Mouse (Mus musculus) thymus, postnatal 0 days (tissue): ENCODE data around the gene Olfr522. TPM values are rescaled to one million over a fixed set of nuclear protein-coding genes. Genes with fewer than 3 reads are reported as not detected.
"Not testable (repeated sequence)": the region's sequence is repeated elsewhere in the genome, so short reads cannot be mapped to it uniquely, and the experiment has no call there.

Source experiments
- DNase-seq: peaks from one replicate; pipeline ENCODE4 v3.0.0-alpha.2; 2015; ENCODE audit warnings: low spot score
- polyA plus RNA-seq: library from polyadenylated mRNA; unstranded; fragments of >200 nt; fragmentation: Nextera tagmentation; extraction: Ambion mirVana; gene quantifications from 2 replicates; pipeline ENCODE4 v1.2.1, GENCODE M21; 2015

The Olfr522 gene
- polyA plus RNA-seq, 1 experiment from 2014 or later, result not detected

DNA sequence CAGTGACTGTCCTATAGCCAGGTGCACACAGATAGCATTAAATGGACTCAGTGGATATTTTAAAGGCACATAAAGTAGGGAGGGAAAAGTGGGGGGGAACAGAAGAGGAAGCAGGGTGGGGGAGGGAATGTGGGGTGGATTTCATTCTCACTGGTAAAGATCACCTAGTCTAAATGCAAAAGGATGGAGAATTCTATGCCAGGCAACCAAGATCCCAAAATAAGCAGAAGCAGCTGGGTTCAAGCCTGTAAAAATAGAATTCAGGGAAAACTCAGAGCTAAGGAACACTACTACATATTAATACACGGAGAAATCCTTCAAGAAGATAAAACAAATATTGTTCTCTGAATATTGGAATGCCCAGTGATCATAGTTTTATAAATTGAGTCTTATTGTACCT, 3.4 kb upstream of the Olfr522 start:
- no peak for DNase-seq

DNA sequence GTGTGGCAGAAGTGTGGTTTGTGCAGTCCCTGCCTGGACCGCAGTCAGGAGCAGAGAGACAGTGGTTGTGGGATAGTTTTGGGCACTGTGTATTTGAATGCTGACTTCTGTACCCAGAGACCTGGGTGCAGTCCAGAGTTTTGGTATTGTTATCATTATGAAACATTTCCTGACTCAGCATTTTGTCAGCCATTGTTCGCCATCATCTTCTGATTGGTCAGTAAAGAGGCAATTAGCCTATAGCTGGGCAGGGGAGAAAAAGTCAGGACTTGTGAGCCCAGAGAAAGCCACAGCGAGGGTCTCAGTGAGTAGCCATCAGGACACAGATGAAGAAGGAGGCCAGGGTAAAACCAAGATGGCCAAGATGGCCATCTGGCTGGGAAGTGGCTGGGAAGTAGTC, 4.2 kb downstream of the Olfr522 start:
- no peak for DNase-seq

DNA sequence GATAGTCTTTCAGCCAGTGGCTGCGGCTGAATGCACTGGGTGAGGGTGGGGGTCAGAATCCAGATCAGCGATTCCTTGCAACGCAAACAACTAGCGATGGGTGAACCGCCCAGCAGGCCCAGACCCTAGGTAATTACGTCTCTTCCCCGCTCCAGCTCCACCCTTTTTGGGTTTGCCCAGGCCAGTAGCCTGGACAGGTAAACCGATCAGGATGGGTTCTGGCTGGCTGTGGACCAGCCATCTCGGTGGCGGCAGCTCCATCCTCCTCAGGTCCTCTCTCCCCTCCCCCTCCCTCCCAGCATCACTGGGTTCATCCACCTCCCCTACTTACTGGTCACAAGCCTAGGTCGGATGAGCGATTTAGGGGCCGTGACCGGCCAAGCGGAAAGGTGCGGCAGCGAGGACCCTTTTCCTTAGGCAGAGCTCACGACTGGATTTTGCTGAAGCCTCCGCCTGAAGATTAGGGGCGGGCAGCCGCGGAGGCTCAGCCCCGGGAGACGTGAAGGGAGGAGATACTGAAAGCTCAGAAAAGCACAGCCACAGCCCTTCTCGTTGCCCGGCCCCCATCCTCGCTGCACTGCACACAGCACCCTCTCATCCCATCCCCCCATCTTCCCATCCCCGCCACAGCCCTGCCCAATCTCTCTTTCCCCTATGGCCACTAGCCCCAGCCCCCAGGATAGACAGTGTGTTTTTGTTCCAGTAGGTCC, 10.2 kb downstream of the Olfr522 start, which contains the start of gene Sprn:
TSS of gene Sprn (minus strand) at position 660 of the 710 bp plus-strand sequence.
- DNase-seq, result no peak

DNA sequence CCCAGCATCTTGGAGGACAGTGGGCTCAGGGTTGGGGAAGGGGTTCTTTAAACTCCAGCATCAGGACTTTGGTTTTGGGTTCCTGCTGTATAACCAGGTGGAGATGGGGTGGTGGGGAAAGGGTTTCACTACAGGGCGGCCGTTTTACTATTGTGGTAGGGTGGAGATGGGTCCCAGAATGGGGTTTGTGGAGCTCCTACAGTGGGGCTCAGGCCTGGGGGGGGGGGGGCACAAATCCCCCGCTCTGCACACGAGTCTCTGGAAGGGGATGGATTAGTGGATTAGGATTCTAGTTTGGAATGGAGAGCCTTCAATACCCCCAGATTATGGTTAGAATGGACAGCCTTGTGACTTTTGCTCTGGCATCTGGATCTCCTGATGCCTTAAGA, 10.7 kb downstream of the Olfr522 start:
- no peak for DNase-seq

DNA sequence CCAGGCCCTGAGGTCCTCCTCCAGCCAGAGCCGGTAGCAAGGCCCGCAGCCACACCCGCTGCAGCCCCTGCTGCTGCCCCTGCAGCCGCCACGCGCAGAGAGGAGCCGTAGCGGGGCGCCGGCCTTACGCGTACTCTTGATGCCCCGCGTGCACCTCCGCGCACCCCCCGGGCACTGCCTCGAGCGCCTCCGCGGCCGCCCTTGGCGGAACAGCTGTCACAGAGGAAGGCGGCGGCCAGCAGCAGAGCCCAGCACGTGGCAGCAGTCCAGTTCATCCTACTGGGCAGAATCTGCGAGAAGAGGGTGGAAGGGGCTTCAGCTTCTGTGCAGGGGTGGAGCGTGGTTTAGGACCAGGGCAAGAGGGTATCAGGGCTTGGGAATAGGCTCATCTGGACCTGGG, 11.2 kb downstream of the Olfr522 start:
- DNase-seq, result no peak

DNA sequence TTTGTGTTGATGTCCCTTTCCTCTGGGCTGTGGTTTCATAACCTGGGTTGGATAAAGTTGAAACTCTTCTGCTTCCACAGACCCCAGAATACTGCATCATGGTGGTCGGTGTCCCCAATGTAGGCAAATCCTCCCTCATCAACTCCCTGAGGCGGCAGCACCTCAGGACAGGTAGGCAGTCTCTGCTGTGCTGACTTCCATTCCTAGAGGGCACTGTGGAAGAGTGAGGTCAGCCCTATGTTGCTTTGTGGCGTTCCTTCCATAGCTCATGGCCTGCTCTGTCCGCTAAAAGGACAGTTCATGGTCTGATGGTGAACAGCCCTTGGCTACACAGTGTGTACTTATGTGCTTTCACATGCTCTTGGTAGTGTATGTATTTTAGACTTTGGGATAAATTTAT, 20.0 kb downstream of the Olfr522 start:
- no peak for DNase-seq

DNA sequence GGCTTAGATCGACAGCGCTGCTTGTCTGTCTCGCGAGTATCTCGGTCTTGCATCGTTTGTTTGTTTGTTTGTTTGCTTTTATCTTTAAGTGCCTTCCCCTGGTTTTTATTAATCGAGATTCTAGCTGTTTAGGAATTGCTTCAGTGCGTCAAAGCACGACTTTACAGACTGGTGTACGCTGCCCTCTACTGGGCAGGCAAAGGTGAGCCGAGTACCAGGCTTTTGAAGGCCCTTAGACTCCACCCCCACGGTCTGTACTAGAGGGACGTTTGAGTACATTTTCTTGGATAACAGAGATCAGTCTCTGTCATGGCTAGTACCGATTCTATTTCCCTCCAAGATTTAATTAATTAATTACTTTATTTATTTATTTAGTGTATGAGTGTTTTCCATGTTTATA, 23.2 kb downstream of the Olfr522 start:
- DNase-seq, result peak; percentile 73

DNA sequence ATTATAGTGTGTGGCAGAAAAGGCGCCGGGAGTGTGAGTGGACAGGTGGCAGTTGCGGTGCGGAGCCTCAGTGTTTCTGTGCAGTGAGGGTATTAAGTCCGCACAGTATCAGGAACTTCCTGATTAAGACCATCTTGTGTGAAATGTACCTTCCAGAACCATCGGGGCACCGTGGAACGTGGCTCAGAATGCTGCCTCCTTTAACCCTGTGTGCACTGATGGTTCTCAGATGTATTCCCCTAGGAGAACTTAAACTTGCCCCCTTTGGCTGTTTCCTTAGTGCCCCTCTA, 26.6 kb downstream of the Olfr522 start:
- DNase-seq, result no peak

DNA sequence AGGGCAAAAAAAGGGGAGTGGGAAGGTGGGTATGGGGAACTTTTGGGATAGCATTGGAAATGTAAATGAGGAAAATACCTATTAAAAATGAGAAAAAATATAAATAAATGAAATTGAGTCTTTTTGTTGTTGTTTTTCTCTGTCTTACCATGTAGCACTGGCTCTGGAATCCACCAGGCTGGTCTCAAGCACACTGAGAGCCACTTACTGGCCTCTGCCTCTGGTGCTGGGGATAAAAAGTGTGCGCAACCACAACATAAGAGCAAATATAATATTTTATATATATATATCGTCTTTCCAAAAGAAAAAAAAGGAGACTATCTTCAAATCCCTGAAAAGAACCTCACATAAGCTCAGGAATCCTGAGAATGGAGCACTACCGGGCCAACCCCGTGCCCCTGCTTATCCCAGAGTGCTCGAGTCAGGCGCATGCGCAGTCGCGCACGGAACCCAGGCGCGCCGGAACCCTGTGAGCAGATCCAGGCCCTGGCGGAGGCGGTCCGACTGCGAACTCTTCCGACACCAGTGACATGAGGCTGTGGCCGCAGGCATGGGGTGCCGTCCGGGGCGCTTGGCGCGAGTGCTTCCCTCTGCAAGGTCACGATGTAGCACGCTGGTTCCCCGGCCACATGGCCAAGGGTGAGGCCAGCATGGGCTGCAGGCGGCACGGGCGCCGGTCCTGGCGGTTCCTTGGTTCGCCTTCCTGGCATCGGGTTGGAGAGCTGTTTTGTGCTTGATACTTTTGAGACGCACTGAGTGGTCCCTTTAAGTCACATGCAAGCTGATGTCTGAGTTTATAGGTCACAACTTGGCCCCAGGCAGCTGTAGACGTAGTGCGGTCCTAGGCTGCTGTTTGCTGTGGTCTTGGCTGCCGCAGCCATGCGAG, 27.2 kb downstream of the Olfr522 start, which contains the start of gene Mtg1:
TSS of gene Mtg1 (plus strand) at position 430 of the 886 bp plus-strand sequence.
- DNase-seq, result peak; percentile 96

DNA sequence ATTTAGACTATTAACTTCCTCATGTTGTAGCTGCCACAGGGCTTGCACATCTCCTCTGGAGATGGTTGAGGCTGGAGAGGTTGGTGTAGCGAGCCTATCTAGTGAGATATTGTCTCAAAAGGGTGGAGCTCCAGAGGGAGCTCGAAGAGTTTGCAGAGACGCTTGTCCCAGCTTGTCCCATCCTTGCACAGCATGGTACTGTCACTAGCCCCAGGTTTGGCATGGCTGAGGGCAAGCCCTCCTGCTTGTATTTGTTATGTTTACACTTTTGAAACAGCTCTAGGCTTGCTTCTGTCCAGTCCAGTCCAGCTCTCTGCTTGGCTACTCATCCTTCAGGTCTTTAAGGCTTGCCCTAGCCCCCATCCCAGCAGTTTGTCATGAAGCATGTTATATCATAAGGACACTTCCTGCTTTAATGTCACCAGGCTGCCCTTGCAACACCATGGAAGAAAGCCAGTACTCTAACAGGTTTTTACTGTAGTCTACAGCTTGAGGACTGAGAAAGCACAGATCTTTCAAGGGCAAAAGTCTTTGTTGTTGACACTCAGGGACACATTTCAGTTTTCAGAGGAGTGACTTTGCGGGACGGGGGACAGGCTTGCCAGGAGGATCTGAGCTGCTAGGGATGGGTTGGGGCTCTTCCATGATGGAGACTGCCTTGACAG, 29.3 kb downstream of the Olfr522 start:
- no peak for DNase-seq

DNA sequence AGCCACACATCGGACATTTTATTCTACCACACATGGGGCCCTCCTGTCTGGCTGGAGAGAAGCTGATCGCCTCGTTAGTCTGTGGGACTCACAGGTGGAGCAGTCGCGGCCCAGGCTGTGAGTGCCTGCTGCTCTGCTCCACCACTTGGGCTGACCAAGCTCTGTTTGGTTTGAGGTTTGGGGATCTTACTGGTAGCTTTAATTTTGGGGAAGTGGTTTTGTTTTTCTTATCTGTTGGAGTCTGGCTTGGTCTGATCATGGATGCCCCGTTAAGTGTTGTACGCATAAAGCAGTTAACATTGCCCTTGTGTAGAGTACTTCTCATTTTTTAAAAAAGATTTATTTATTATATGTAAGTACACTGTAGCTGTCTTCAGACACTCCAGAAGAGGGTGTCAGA, 30.5 kb downstream of the Olfr522 start:
- not testable (repeated sequence) for DNase-seq

DNA sequence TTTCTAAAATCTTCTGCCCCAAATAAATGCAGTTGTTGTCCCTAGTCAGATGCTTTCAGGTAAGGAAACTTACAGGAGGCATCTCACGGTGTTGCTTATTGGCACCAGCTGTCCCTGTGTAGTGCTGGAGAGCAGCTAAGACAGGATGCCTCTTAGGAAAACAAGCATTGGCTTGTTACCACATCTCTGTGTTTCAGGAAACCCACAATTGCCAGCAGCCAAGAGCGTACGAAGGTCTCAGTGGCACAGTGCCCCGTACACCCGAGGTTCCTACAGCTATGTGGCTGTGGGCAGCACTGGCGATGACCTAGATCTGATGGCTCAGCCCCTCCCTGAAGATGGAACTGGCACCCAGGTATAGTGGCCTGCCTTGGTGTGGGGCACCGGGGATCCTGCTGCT, 32.4 kb downstream of the Olfr522 start:
- DNase-seq, result not testable (repeated sequence)

DNA sequence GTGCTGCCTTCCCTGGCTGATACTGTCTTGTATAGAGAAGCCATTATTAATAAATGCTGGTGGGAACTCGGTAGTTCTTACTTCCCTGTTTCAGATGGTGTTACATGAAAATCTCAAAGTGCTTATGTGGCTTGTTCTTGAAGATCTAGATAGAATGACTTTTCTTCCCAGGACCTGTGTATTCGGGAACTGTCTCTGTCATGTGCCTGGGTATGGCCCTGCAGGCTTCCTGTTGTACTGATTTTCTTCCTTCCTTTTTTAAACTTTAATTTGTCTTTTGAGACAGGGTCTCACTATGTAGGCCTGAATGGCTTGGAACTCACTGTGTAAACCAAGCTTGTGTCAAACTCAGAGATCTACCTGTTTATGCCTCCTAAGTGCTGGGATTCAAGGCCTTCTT, 36.7 kb downstream of the Olfr522 start:
- DNase-seq, result no peak

DNA sequence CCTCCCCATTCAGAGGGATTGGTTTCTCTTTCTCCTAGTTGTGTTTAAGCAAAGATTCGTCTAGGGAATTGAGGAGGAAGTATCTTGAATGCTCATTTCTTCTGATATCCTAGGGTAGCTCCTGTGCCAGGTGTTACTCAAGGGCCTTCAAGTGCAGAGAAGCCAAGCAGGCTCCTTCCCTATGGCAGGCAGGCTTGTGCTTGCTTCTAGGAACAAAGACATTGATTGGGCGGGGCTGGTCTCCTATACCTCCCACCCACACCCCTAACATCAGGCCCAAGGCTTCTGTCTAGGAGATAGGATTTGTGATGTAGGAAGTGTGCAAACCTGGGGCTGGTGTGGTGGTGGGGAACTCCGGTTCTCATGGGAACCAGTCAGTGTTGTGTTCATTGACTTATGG, 37.6 kb downstream of the Olfr522 start:
- no peak for DNase-seq

DNA sequence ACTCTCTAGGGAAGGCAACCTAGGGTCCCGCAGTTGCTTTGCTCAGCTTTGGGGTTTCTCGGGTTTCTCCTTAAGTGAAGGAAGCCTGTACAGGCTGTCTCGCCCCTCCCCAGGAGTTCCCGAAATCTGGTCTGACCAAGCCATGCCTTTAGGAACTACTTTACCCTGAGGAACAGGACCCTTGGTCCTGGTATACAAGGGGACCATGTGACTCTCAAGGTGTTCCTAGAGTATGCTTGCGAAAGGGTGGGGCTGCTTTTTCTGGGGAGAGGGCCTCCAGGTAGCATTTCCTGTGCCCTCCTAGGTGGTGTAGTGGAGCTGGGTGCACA, 38.6 kb downstream of the Olfr522 start:
- no peak for DNase-seq

DNA sequence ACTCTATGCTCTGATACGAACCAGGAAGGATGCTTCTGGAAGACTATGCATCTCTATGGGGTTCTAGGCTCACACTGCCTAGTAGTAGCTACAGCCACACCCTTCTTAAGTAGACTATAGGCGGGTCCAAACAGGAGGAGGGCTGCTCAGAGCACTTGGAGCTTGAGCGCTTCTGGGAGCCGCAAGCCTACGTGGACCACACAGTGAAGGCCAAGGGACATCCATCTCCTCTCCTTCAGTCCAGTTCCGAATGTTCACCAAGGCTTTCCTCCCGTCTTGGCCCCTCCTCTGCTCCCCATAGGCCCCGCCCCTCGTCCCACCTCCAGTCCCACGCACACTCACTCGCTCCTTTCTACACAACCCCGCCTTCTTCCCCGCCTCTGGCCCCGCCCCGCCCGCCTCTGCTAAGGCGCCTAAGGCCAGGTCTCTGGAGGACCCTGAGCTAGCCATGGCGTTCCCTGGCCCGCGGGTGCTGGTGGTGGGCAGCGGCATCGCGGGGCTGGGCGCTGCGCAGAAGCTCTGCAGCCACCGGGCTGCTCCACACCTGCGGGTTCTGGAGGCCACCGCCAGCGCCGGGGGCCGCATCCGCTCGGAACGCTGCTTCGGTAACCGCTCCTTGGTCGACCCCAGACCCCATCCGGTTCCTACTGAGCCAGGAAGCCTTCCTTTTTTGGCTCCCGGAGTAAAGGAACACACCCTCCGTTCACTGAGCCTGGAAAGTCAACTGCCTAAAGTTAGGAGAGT, 39.1 kb downstream of the Olfr522 start:
- DNase-seq, result peak; percentile 87

DNA sequence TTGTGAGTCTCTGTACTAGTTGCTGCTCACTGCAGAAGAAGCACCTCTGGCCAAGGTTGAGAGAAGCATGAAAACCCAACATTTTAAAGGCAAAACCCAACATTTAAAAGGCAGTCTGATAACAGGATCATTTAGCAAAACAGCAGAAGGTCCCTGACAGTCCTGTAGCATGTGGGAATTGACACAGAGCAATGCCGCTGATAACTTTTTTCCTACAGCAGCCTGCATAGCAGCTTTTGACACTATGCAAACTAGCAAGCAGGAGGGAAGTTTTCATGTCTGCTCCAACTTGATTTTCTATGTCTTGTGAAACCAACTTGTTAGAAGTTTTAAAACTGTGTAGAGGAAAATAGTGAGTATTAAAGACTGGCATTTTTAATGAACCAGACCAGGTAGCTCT, 40.2 kb downstream of the Olfr522 start:
- DNase-seq, result no peak

DNA sequence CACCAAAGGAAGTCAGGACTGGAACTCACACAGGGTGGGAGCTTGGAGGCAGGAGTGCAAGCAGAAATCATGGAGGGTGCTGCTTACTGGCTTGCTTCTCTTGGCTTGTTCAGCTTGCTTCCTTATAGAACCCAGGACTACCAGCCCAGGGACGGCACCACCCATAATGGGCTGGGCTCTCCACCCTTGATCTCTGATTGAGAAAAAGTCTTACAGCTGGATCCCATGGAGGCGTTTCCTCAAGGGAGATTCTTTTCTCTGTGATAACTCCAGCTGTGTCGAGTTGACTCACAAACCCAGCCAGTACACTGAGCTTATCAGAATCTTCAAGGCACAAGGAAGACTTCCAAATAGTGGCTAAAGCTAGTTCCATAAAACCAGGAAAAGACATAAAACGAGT, 41.8 kb downstream of the Olfr522 start:
- DNase-seq, result no peak

DNA sequence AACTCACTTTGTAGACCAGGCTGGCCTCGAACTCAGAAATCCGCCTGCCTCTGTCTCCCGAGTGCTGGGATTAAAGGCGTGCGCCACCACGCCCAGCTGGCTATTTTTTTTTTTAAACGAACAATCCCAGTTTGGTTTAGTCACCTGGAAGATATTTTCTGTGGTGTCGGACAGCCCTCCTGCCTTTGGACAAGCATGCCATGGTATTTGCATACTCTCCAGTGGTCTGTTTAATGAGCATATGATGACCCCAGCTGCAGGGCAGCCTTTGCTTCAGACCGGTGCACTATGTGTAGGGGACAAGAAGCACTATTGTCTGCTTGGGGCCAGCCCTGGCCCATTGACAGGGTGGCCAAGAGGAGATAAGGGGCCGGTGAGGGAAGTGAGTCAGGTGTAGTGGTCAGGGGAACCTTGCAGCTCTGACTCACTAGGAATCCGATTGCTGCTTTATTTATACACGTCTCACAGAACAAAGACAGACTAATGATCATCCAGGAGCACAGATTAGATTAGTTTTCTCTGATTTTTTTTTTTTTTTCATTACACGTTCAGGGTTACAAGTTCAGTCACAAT, 43.1 kb downstream of the Olfr522 start:
- no peak for DNase-seq

DNA sequence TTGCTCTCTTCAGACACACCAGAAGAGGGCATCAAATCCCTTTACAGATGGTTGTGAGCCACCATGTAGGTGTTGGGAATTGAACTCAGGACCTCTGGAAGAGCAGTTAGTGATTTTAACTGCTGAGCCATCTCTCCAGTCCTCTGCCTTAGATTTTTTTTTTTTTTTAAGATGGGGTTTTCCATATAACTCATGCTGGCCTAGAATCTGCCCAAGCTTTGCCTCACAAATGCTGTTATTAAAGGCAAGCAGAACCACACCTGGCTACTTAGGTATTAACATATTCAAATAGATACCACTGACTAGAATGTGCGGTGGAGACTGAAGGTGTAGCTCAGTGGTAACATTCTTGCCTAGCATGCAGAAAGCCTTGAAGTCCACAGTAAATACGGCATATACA, 44.1 kb downstream of the Olfr522 start:
- DNase-seq, result no peak

DNA sequence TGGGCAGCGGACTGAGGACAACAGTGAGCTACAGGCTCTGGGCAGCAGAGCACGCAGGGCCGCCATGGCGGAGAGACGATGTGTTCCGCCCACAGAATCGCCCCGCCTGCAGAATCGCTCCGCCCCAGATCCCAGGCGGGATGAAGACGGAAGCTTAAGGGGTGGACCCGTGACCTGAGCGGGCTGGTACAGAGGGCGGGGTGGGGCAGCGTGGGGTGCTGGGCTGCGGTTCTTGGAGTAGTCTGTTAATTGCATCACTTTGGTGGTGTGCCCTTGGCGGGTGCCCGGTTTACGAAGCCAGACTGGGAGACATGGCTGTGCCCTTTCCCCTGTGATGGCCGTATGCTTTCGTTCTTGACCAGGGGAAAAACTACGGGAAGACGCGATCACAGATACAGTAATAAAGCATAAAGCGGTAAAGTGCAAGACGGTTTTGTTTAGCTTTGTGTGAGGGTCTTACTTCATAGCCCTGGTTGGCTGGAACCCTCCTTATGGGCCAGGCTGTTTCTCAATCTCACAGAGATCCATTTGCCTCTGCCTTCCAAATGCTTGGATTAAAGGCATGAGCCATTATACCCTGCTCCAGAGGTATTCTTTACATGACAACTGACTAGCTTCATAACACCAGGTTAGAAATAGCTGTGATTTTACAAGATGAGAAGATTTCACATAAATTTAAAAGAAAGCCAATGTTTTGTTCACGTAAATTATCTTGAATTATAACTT, 48.1 kb downstream of the Olfr522 start, which contains the start of gene Echs1:
TSS of gene Echs1 (minus strand) at position 148 of the 726 bp plus-strand sequence.
- DNase-seq, result peak; percentile 80
